Mouse (Mus musculus): Measurements from ENCODE around the gene 2410002F23Rik. TPM values are rescaled to one million over a fixed set of nuclear protein-coding genes. Genes with fewer than 3 reads are reported as not detected.
"Not testable (repeated sequence)": the region's sequence is repeated elsewhere in the genome, so short reads cannot be mapped to it uniquely, and the experiment has no call there.

Gene 2410002F23Rik
- polyA plus RNA-seq, 1 experiment, result 63.7 TPM

DNA sequence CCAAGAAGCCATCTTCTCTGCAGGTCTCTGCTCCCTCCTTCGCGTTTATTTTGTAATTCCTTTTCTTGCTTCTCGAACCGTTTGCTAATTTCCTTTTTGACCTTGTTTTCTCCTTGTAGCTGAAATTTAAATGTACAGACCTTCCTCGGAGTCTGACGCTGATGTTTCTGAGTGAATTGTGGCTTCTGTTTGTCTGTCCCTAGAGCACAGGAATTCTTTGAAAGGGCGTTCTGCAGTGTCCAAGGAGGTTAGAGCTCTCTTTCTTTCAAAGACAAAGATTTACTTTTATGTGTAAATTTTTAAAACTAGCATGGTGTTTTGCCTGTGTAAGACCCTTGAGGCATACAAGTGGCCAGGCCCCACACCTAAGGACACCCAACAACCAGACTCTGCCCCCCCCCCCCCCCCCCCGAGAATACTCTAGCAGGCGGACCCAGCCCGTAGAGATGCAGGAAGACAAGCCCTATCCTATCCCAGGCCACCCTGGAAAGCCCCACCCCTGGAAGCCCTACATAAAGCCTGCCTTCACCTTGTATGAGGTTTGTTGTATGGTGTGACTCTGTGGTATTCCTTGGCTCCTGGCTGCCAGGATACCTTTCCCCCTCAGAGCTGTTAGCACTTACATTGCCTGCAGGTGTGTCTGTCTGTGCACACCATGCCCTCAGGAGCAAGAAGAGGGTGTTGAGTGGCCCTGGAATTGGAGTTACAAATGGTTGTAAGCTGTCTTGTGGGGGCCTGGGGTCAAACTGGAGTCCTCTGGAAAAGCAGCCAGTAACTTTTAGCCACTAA, 30.1 kb downstream of the 2410002F23Rik start:
- H3K4me1 ChIP-seq (ENCODE audit: control insufficient read depth, insufficient read depth, low read length), result no peaks in the 10 kb centered on the region
- TF ChIP-seq CTCF (IDR thresholded peaks at IDR 0.05; ENCODE audit: insufficient read depth, low read length), result no peak
- no peak for TF ChIP-seq POLR2A (IDR thresholded peaks at IDR 0.05; ENCODE audit: borderline replicate concordance, extremely low read depth, low read depth, low read length)
- WGBS, result 64% methylated on average over 10 of the region's 10 CpGs
- no peak for DNase-seq
- H3K4me3 ChIP-seq (replicated peaks; ENCODE audit: extremely low read depth, low read depth, low read length), result no peak overlapping the region

DNA sequence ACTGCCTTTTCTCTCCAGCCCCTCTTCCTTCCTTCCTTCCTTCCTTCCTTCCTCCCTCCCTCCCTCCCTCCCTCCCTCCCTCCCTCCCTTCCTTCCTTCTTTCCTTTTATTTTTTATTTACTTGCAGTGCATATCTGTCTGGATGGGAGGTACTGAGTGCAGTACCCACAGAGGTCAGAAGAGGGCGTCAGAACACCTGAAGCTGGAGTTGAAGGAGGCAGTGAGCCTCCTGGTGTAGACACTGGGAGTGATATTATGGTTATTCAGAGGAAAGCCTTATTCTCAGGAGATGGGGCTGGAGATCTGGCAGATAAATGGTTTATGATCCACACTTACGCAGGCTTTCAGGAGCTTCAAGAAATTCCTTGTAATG, 30.7 kb downstream of the 2410002F23Rik start:
- TF ChIP-seq CTCF (IDR thresholded peaks at IDR 0.05; ENCODE audit: insufficient read depth, low read length), result peak; percentile 56
- no peak for TF ChIP-seq POLR2A (IDR thresholded peaks at IDR 0.05; ENCODE audit: borderline replicate concordance, extremely low read depth, low read depth, low read length)
- DNase-seq, result no peak
- Histone ChIP-seq H3K4me1 (ENCODE audit: control insufficient read depth, insufficient read depth, low read length) (no peaks in the 10 kb centered on the region), H3K4me3 (replicated peaks; ENCODE audit: extremely low read depth, low read depth, low read length) (no peak overlapping the region)
- 50% methylated on average over 2 of the region's 2 CpGs for WGBS

DNA sequence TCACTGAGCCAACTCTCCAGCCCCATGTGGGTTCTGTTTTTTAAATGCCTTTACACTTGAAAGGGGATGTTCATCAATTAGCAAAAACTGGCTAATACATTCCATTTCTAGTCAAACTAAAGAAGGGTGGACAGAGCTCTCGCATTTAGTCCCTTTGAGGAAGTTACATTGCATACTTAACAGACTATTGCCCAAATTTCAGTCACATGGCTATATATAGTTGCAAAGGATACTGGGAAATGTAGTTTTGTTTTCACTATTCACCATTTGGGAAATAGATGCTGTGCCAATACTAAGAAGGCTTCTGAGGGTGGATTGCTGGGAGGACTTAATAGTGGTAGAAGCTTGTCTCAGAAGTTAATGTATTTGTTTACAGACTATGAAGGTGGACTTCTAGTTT, 34.4 kb downstream of the 2410002F23Rik start:
- H3K4me1 ChIP-seq (ENCODE audit: control insufficient read depth, insufficient read depth, low read length), result no peaks in the 10 kb centered on the region
- TF ChIP-seq POLR2A (IDR thresholded peaks at IDR 0.05; ENCODE audit: borderline replicate concordance, extremely low read depth, low read depth, low read length) (no peak), CTCF (IDR thresholded peaks at IDR 0.05; ENCODE audit: insufficient read depth, low read length) (no peak)
- 43% methylated on average over 1 of the region's 1 CpGs for WGBS
- DNase-seq, result no peak
- H3K4me3 ChIP-seq (replicated peaks; ENCODE audit: extremely low read depth, low read depth, low read length), result no peak overlapping the region

DNA sequence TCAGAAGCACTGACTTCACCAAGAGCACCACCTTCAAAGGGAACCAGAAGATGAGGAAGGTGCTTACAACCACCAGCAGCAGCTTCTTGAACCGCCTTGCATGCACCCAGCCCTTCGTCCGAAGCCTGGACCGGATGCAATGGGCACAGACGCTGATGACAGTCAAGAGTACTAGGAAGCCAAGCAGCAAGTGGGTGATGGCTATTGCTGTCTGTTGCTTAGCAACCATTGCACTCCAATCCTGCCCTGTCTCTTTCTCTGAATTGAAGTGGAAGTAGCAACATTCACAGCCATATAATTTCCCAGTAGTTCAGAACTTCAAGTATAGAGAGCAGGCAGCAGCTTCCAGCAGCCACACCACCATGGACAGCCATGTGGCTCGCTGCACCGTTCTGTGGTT, 35.1 kb downstream of the 2410002F23Rik start:
- no peaks in the 10 kb centered on the region for H3K4me1 ChIP-seq (ENCODE audit: control insufficient read depth, insufficient read depth, low read length)
- WGBS, result 71% methylated on average over 7 of the region's 7 CpGs
- H3K4me3 ChIP-seq (replicated peaks; ENCODE audit: extremely low read depth, low read depth, low read length), result no peak overlapping the region
- no peak for DNase-seq
- TF ChIP-seq CTCF (IDR thresholded peaks at IDR 0.05; ENCODE audit: insufficient read depth, low read length) (no peak), POLR2A (IDR thresholded peaks at IDR 0.05; ENCODE audit: borderline replicate concordance, extremely low read depth, low read depth, low read length) (no peak)

DNA sequence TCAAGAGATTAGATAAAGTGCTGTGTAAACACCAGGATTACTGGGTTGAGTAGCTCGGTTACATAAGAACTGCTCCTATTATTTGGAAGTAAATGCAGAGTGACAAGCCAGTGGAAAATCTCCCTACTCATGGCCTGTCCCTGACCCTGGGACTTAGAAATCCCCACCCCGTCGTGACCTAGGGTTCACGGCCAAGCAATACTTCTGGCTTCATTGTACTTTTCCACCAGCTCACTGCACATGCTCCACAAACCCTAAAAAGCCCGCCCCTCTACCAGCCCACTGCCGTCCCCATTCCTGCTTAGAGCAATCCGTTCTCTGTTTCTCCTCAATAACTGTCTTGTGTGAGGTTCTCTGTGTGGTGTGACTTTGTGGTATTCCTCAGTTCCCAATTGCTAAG, 41.2 kb downstream of the 2410002F23Rik start:
- TF ChIP-seq POLR2A (IDR thresholded peaks at IDR 0.05; ENCODE audit: borderline replicate concordance, extremely low read depth, low read depth, low read length), result no peak
- TF ChIP-seq CTCF (IDR thresholded peaks at IDR 0.05; ENCODE audit: insufficient read depth, low read length), result no peak
- no peaks in the 10 kb centered on the region for H3K4me1 ChIP-seq (ENCODE audit: control insufficient read depth, insufficient read depth, low read length)
- WGBS, result 53% methylated on average over 7 of the region's 7 CpGs
- no peak overlapping the region for H3K4me3 ChIP-seq (replicated peaks; ENCODE audit: extremely low read depth, low read depth, low read length)
- no peak for DNase-seq

DNA sequence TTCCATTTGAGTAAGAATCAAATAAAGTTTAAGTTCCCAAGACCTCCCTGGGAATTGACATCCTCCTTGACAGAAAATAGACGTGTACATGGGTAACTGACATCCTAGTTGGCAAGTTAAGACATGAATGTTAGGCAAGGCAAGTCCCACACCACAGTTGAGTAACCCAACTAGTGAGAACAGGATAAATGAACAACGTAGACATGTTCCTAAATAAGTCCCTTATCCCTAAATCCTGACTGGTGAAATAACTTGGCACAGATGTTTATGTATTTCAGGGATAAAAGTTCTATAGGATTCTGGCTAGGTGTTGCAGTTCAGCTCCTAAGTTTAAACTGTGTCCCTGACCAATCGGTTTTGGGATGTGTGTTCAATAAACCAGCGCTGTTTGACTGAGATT, 44.5 kb downstream of the 2410002F23Rik start:
- Histone ChIP-seq H3K4me1 (ENCODE audit: control insufficient read depth, insufficient read depth, low read length) (no peaks in the 10 kb centered on the region), H3K4me3 (replicated peaks; ENCODE audit: extremely low read depth, low read depth, low read length) (no peak overlapping the region)
- 68% methylated on average over 4 of the region's 4 CpGs for WGBS
- no peak for DNase-seq
- TF ChIP-seq CTCF (IDR thresholded peaks at IDR 0.05; ENCODE audit: insufficient read depth, low read length) (no peak), POLR2A (IDR thresholded peaks at IDR 0.05; ENCODE audit: borderline replicate concordance, extremely low read depth, low read depth, low read length) (no peak)

DNA sequence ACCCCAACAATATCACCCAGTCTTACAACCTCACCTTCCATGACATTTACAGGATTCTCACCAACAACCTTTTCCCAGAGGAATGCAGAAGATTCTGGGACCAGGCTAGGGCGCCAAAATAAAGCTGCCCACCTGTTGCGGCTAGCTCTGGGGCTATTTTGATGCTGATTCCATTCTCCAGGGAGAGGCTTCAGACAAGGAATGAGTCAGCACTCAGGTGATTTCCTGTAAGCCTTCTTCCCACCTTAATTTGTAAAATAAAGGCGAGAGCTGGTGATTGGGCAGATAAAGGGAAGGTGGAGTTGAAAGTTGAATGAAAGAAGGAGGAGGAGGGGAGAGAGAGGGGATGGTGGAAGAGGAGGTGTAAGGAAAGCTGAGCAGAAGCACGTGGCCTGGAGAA, 44.9 kb downstream of the 2410002F23Rik start:
- TF ChIP-seq CTCF (IDR thresholded peaks at IDR 0.05; ENCODE audit: insufficient read depth, low read length) (no peak), POLR2A (IDR thresholded peaks at IDR 0.05; ENCODE audit: borderline replicate concordance, extremely low read depth, low read depth, low read length) (no peak)

DNA sequence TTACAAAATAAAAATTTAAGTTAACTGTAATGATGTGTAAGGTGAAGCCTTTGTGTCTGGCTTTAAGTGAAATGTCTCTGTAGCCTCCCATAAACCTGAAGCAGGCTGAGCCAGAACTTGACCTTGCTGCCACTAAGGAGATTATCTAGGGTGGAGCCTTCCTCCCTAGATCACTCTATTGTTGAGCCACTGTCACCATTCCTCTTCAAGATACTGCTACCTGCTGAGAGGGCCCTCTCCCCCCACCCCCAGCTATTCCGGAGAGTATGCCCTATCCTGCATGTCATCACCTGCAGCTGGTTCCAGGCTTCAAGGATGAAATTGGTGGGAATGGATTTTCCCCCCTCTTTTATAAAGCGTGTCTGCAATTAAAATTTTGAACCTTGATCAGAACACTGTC, 51.0 kb downstream of the 2410002F23Rik start:
- not testable (repeated sequence) for H3K4me1 ChIP-seq (ENCODE audit: control insufficient read depth, insufficient read depth, low read length); DNase-seq; H3K4me3 ChIP-seq (replicated peaks; ENCODE audit: extremely low read depth, low read depth, low read length)
- 73% methylated on average over 2 of the region's 2 CpGs for WGBS

More for the DNA sequence above, 44.9 kb downstream of the 2410002F23Rik start:
- WGBS, result 50% methylated on average over 4 of the region's 4 CpGs
- no peaks in the 10 kb centered on the region for H3K4me1 ChIP-seq (ENCODE audit: control insufficient read depth, insufficient read depth, low read length)
- no peak overlapping the region for H3K4me3 ChIP-seq (replicated peaks; ENCODE audit: extremely low read depth, low read depth, low read length)
- DNase-seq, result no peak

Other genes starting within 250 kb of the 2410002F23Rik start
- gene Klk1b26, start 234.6 kb upstream of the 2410002F23Rik start, polyA plus RNA-seq (2012; rRNA removed), result 0.11 TPM in 1 of 2 replicates, not detected in the other
- gene Klk1b27, start 194.4 kb upstream of the 2410002F23Rik start, polyA plus RNA-seq (2012; rRNA removed), result 0.19 and 0.23 TPM in 2 replicates
- not detected in 2 replicates for gene Klk1b21, start 144.4 kb upstream of the 2410002F23Rik start, polyA plus RNA-seq (2012; rRNA removed)
- gene Klk1b22, start 134.0 kb upstream of the 2410002F23Rik start, polyA plus RNA-seq (2012; rRNA removed), result not detected in 2 replicates
- gene Klk1b16, start 110.0 kb upstream of the 2410002F23Rik start, polyA plus RNA-seq (2012; rRNA removed), result not detected in 2 replicates
- not detected in 2 replicates for gene Klk1b24, start 58.5 kb upstream of the 2410002F23Rik start, polyA plus RNA-seq (2012; rRNA removed)
- not detected in 2 replicates for gene Klk1b3, start 48.5 kb upstream of the 2410002F23Rik start, polyA plus RNA-seq (2012; rRNA removed)
- gene Klk1b4, start 39.3 kb upstream of the 2410002F23Rik start, polyA plus RNA-seq (2012; rRNA removed), result 0.15 TPM in 1 of 2 replicates, not detected in the other
- not detected in 2 replicates for gene Klk1b5, start 30.8 kb upstream of the 2410002F23Rik start, polyA plus RNA-seq (2012; rRNA removed)
- gene Klk1, start 21.4 kb upstream of the 2410002F23Rik start, polyA plus RNA-seq (2012; rRNA removed), result 1.9 and 18.3 TPM in 2 replicates
- gene Gm36864, start 10.5 kb upstream of the 2410002F23Rik start, polyA plus RNA-seq (2012; rRNA removed), result not detected in 2 replicates
- gene 1700028J19Rik, start within 50 bp of the 2410002F23Rik start, polyA plus RNA-seq (2012; rRNA removed), result 0.85 and 1.1 TPM in 2 replicates
- gene Acp4, start 10.7 kb downstream of the 2410002F23Rik start, polyA plus RNA-seq (2012; rRNA removed), result not detected in 2 replicates
- gene Gm15517, start 14.7 kb downstream of the 2410002F23Rik start, polyA plus RNA-seq (2012; rRNA removed), result not detected in 2 replicates
- gene Clec11a, start 60.2 kb downstream of the 2410002F23Rik start, polyA plus RNA-seq (2012; rRNA removed), result 9.4 and 11.5 TPM in 2 replicates
- 0.44 and 0.65 TPM in 2 replicates for gene Shank1, start 63.5 kb downstream of the 2410002F23Rik start, polyA plus RNA-seq (2012; rRNA removed)
- 2.8 and 3.1 TPM in 2 replicates for gene Syt3, start 137.4 kb downstream of the 2410002F23Rik start, polyA plus RNA-seq (2012; rRNA removed)
- 0.98 and 1.2 TPM in 2 replicates for gene 1700008O03Rik, start 139.1 kb downstream of the 2410002F23Rik start, polyA plus RNA-seq (2012; rRNA removed)
- gene Lrrc4b, start 182.3 kb downstream of the 2410002F23Rik start, polyA plus RNA-seq (2012; rRNA removed), result 4.5 and 4.9 TPM in 2 replicates
- gene Aspdh, start 218.7 kb downstream of the 2410002F23Rik start, polyA plus RNA-seq (2012; rRNA removed), result 0.24 and 0.50 TPM in 2 replicates
- 164 and 175 TPM in 2 replicates for gene Josd2, start 221.3 kb downstream of the 2410002F23Rik start, polyA plus RNA-seq (2012; rRNA removed)
- 250 and 268 TPM in 2 replicates for gene Emc10, start 249.8 kb downstream of the 2410002F23Rik start, polyA plus RNA-seq (2012; rRNA removed)
- gene Fam71e1, start 249.9 kb downstream of the 2410002F23Rik start, polyA plus RNA-seq (2012; rRNA removed), result 9.5 and 10.3 TPM in 2 replicates

All from lung, adult 2 months (tissue).